Mouse (Mus musculus) midbrain, embryonic 12.5 days (tissue): Measurements from ENCODE around the gene Pcyt1a. TPM values are rescaled to one million over a fixed set of nuclear protein-coding genes. Genes with fewer than 3 reads are reported as not detected.

ENCODE experiments used
- ATAC-seq: fragments of 200-750 bp; cut with Nextera tagmentation; 2 replicates; pipeline ENCODE4 v1.8.0; 2017; ENCODE audit warnings: low read depth, moderate TSS enrichment, moderate library complexity; ENCODE audit not compliant: low FRiP score
- H3K27ac ChIP-seq: fragments of 300-500 bp; sonication (generic); replicated peaks from 2 replicates; pipeline ENCODE4 v1.5.1; 2016; ENCODE audit warnings: mild to moderate bottlenecking
- H3K27me3 ChIP-seq: fragments of 300-500 bp; sonication (generic); 2 replicates; pipeline ENCODE4 v1.6.1; 2016; ENCODE audit warnings: mild to moderate bottlenecking
- H3K36me3 ChIP-seq: fragments of 300-500 bp; sonication (generic); 2 replicates; pipeline ENCODE4 v1.6.1; 2016
- H3K4me1 ChIP-seq: fragments of 300-500 bp; sonication (generic); 2 replicates; pipeline ENCODE4 v1.6.1; 2016
- H3K4me2 ChIP-seq: fragments of 300-500 bp; sonication (generic); replicated peaks from 2 replicates; pipeline ENCODE4 v1.6.1; 2016; ENCODE audit warnings: mild to moderate bottlenecking, moderate library complexity
- H3K4me3 ChIP-seq: fragments of 300-500 bp; sonication (generic); 2 replicates; pipeline ENCODE4 v1.5.1; 2016; ENCODE audit warnings: mild to moderate bottlenecking
- H3K9ac ChIP-seq: fragments of 300-500 bp; sonication (generic); replicated peaks from 2 replicates; pipeline ENCODE4 v1.6.1; 2016; ENCODE audit warnings: mild to moderate bottlenecking, moderate library complexity
- H3K9me3 ChIP-seq: fragments of 300-500 bp; sonication (generic); 2 replicates; pipeline ENCODE4 v1.6.1; 2016; ENCODE audit warnings: mild to moderate bottlenecking
- WGBS: fragments of 180-500 bp; shearing (Covaris S2); methylation state at CpG from one replicate; pipeline ENCODE4 v1.1.7; 2016; 5-methylcytosine and 5-hydroxymethylcytosine counted together
- polyA plus RNA-seq: library from polyadenylated mRNA; unstranded; fragments of >200 nt; fragmentation: Nextera tagmentation; extraction: Ambion mirVana; gene quantifications from 2 replicates; pipeline ENCODE4 v1.2.1, GENCODE M21; 2016

The Pcyt1a gene
- polyA plus RNA-seq, 1 experiment from 2014 or later, result 46.0 TPM

DNA sequence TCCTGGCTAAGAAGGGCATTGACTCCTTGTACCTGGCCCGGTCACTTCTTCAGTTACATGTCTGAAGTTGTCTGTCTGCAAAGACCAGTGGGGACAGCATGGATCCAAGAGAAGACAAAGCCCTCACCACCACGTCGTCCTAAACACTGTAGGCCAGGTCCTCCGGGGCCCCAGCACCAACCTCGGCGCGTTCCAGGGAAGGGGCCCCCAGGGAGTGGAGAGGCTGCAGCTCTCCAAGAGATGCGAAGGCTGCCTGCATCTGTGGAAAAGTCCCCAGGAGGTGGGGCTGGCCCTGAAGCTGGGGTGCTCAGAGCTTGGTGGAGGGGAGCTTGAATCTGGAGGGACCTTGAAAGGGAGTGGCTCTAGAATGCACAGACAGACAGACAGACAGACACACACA is 75.6 kb downstream of the Pcyt1a start:
- H3K36me3 ChIP-seq, result no peaks in the 10 kb centered on the region
- no peak overlapping the region for H3K9ac ChIP-seq
- no peak overlapping the region for H3K4me3 ChIP-seq
- H3K27me3 ChIP-seq, result peaks cover 20% of the 10 kb centered on the region
- ATAC-seq, result no peak
- H3K4me2 ChIP-seq, result no peak overlapping the region
- 0 out of 2 replicates have a peak, but pooled peaks cover 2% of the 10 kb centered on the region for H3K4me1 ChIP-seq
- no peak overlapping the region for H3K27ac ChIP-seq
- no peaks in the 10 kb centered on the region for H3K9me3 ChIP-seq
- WGBS, result 77% methylated on average over 8 of the region's 8 CpGs

DNA sequence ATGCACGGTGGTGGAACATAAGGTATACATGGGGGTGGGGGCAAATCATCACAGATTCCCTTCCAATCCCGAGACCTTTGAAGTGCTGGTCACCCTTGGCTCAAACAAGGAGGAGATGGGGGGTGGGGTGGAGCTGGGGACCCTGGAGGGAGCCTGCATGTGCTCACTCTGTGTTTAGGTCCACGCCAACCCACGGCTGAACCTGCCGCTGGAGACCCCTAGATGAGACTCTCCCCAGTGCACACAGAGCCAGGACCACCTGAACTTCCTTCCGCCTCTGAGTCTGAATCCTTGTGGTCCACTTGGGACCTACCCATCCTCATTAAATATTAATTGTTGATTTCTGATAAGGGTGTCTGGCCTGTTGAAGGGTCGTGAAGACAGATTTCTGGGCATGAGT is 76.1 kb downstream of the Pcyt1a start:
- WGBS, result 78% methylated on average over 7 of the region's 7 CpGs

DNA sequence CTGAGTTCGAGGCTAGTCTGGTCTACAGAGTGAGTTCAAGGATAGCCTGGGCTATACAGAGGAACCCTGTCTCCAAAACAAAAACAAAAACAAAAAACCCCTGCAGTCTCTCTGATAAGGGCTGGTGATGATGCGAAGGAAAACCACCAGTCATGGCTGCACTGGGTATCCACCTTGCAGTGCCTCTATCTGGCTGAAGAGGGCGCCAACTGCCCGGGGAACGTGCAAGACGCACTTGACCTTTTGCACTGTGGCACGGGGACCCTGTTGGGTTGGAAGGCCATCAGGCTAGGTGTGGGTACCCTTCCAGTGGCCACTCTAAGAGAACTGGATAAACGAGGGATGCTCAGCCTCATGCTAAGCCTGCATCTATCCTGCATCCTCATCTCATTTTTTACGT is 76.7 kb downstream of the Pcyt1a start:
- Histone ChIP-seq H3K27ac (no peak overlapping the region), H3K27me3 (peaks cover 22% of the 10 kb centered on the region), H3K4me2 (no peak overlapping the region), H3K4me1 (0 out of 2 replicates have a peak, but pooled peaks cover 2% of the 10 kb centered on the region), H3K36me3 (no peaks in the 10 kb centered on the region), H3K9ac (no peak overlapping the region), H3K9me3 (no peaks in the 10 kb centered on the region), H3K4me3 (no peak overlapping the region)
- no peak; the same call in 1 of the 2 replicates for ATAC-seq
- 20% methylated on average over 9 of the region's 9 CpGs for WGBS

More for the DNA sequence above, 76.1 kb downstream of the Pcyt1a start:
- no peak for ATAC-seq
- Histone ChIP-seq H3K4me3 (no peak overlapping the region), H3K9me3 (no peaks in the 10 kb centered on the region), H3K27ac (no peak overlapping the region), H3K4me1 (0 out of 2 replicates have a peak, but pooled peaks cover 2% of the 10 kb centered on the region), H3K27me3 (peaks cover 22% of the 10 kb centered on the region), H3K9ac (no peak overlapping the region), H3K4me2 (no peak overlapping the region), H3K36me3 (no peaks in the 10 kb centered on the region)

DNA sequence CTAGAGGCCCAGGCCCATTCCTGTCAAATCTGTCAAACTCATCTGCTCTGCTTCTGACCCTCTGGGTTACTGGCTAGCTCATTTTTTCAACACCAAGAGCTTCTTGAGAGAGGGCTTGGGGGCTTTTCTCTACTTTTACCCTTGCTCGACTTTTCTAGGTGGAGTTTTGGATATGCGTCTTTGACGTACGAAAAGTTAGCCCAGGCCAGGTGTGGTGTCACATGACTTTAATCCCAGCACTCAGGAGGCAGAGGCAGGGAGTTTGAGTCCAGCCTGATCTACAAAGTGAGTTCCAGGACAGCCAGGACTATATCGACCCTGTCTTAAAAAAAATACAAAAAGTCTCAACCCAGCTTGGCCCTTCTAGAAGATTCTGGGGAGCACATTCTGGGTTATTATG is 77.3 kb downstream of the Pcyt1a start:
- no peak for ATAC-seq
- H3K4me2 ChIP-seq, result no peak overlapping the region
- 90% methylated on average over 5 of the region's 5 CpGs for WGBS
- H3K27ac ChIP-seq, result no peak overlapping the region
- 0 out of 2 replicates have a peak, but pooled peaks cover 2% of the 10 kb centered on the region for H3K4me1 ChIP-seq
- H3K9ac ChIP-seq, result no peak overlapping the region
- H3K27me3 ChIP-seq, result peaks cover 22% of the 10 kb centered on the region
- H3K36me3 ChIP-seq, result no peaks in the 10 kb centered on the region
- no peaks in the 10 kb centered on the region for H3K9me3 ChIP-seq
- no peak overlapping the region for H3K4me3 ChIP-seq

DNA sequence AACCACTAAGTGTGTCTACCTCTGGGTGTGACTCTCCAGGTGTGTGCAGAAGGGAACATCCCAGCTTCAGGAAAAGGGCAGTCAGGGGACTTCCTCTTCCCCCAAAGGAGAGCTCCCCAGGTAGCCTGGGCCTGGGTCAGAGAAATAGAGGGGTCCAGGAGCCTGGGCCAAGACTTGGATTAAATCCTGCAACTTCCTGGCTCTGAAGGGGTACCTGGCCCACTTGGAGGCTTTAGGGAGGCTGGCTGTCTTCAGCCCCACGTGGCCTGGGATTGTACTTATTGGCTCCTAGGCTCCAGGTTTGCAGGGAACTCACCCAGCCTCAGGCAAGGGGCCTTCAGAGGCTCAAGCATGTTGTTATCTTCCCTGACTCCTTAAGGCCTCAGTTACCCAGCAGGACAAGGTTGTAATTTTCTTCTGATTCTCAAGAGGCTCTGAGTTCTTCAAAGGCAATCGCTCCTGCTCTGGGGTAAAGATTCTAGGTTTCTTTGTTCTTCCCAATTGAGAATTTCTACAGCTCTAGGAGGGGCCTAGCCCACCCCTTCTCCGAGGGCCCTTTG is 77.9 kb downstream of the Pcyt1a start:
- WGBS, result 40% methylated on average over 3 of the region's 3 CpGs
- H3K9ac ChIP-seq, result no peak overlapping the region
- H3K27me3 ChIP-seq, result peaks cover 19% of the 10 kb centered on the region
- H3K27ac ChIP-seq, result peak overlapping the region; percentile 1; the same call in 1 of the 2 replicates
- no peaks in the 10 kb centered on the region for H3K9me3 ChIP-seq
- no peaks in the 10 kb centered on the region for H3K36me3 ChIP-seq
- no peak overlapping the region for H3K4me3 ChIP-seq
- no peak for ATAC-seq
- 0 out of 2 replicates have a peak, but pooled peaks cover 2% of the 10 kb centered on the region for H3K4me1 ChIP-seq
- no peak overlapping the region for H3K4me2 ChIP-seq

DNA sequence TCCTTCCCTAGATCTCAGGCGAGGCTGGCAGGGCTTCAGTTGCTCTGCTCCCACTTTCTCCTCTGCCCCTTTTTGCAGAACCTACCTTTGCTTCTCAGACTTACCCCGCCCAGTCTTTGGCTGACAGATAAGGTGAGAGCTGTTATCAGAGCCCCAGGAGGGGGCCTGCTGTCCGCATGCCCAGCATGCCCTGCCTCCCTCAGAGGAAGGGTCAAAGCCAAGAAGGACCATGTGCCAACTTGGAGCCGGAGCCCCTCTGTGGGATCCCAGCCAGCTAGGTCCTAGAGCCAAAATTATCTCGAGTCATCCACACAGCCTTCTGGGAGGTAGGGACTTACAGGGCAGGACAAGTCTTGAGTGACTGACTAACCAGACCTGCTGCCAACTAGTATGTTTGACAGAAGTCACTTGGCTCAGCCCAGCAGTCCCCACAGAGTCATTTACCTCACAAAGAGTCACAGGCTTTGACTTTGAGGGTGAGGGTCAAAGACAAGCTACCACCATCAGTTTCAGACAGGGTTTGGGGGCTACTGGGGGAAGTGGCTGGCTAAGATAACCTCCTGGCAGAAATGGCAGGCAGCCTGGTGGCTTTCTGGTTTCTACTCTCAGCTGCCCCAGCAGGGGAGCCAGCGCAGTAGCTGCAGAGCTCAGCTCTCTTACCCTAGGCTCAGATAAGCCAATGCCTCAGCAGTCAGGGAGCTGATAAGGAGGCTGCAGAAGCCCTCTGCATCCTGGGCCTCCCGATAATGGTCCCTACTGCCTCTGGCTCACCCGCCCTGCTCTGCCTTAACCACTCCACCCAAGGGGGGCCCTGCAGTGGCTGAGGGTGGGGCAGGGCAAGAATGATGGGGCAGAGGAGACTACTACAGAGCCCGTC is 78.6 kb downstream of the Pcyt1a start:
- Histone ChIP-seq H3K4me3 (no peak overlapping the region), H3K9ac (no peak overlapping the region), H3K4me2 (no peak overlapping the region), H3K27me3 (peaks cover 16% of the 10 kb centered on the region), H3K4me1 (peaks cover 2% of the 10 kb centered on the region; the same call in 1 of the 2 replicates), H3K36me3 (no peaks in the 10 kb centered on the region), H3K27ac (peak overlapping the region; percentile 1; the same call in 1 of the 2 replicates), H3K9me3 (no peaks in the 10 kb centered on the region)
- 64% methylated on average over 9 of the region's 9 CpGs for WGBS
- no peak for ATAC-seq

DNA sequence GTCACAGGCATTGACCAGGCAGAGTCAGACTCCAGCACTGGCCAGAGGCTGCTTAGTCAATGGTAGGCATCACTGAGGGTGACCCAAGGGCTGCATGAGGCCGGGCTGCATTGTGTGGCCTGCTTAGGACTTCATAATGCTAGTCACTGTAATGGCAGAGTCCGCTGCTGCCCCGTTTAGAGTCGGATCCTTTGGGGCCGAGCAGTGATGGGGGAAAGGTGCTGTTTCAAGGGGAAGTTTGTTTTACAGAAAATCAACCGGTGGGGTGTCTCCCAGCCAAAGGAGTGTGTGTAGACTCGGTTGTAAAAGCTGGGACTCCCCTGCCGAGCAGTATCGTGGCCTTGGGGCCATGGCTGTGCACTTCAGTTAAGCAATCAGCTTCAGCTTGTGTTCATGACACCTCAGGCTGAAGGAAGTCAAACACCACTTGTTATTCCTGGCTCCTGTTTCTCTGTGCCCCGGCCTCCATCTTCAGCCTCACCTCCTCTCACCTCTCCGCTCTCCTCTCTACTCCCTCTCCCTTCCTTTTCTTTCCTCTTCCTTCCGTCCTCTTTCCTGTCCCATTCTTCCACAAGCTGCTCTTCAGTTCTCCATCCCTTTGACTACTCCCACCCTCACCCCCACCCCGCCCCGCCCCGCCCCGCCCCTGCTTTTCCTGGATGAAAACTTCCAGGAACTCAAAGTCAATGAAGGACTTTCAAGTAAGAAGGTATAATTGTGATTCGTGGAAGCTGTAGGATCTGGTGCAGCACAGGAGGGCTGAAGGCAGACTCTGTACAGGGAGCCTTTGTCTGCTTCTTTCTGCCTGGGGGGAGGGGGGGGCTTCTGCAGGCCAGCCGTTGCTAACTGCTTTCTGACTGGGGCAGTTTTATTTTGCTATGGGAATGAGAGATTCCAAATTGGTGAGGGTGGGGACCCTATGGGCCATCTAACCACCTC is 79.9 kb downstream of the Pcyt1a start:
- H3K4me3 ChIP-seq, result no peak overlapping the region
- H3K4me2 ChIP-seq, result no peak overlapping the region
- no peak overlapping the region for H3K27ac ChIP-seq
- ATAC-seq, result no peak
- H3K27me3 ChIP-seq, result peaks cover 16% of the 10 kb centered on the region
- H3K9me3 ChIP-seq, result no peaks in the 10 kb centered on the region
- H3K36me3 ChIP-seq, result no peaks in the 10 kb centered on the region
- WGBS, result 75% methylated on average over 18 of the region's 18 CpGs
- H3K9ac ChIP-seq, result no peak overlapping the region
- peaks cover 9% of the 10 kb centered on the region for H3K4me1 ChIP-seq

DNA sequence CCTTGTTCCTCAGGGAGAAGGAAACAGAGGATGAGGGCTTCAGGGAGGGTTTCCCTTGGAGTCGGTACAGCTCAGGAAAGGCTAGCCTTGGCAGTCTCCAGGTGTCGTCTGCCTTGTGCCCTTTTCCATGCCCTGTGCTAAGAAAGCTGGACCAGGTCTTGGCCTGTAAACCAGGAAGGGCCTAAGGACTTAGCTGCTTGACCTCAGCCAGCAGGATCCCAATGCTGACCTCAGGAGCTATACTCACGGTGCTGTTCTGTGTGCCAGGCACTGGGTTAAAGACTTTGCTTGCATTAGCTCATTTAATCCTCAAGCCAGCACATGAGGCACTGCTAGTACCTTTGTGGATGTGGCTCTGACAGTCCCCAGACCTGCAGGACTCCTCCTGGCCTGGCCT is 80.6 kb downstream of the Pcyt1a start:
- WGBS, result 83% methylated on average over 3 of the region's 3 CpGs
- peaks cover 14% of the 10 kb centered on the region for H3K4me1 ChIP-seq
- no peak for ATAC-seq
- H3K27me3 ChIP-seq, result peaks cover 9% of the 10 kb centered on the region
- H3K9ac ChIP-seq, result no peak overlapping the region
- H3K4me3 ChIP-seq, result no peak overlapping the region
- H3K36me3 ChIP-seq, result no peaks in the 10 kb centered on the region
- no peaks in the 10 kb centered on the region for H3K9me3 ChIP-seq
- H3K27ac ChIP-seq, result no peak overlapping the region
- H3K4me2 ChIP-seq, result no peak overlapping the region

DNA sequence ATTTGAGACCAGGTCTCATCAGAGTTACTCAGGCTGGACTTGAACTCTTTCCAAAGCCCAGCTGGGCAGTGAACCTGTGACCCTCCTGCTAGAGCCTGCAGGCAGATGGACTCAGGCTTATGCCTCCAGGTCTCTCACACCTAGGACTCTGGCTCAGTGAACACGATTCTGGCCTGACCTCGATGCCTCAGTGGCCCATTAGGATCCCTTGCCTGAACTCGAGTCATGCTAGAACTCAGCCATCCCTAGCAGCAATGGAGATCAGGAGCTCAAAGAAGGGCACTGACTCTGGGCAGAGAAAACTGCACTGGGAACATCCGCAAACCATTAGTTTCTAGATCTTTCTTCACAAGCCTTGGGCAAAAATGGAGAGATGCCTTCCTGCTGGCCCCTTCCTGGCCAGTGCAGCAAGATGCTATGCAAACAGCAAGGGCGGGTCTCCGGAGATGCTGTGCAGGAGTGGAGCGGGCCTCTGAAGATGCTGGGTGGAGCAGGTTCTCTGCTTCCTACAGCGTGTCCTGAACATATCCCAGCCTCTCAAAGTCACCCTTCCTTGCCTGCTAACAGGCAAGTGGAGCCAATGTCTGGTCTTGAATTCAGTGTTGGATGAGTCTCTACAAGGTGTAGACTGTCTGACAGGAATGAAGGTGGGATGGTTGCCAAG is 81.2 kb downstream of the Pcyt1a start:
- Histone ChIP-seq H3K27ac (no peak overlapping the region), H3K4me1 (peaks cover 16% of the 10 kb centered on the region), H3K9ac (no peak overlapping the region)

DNA sequence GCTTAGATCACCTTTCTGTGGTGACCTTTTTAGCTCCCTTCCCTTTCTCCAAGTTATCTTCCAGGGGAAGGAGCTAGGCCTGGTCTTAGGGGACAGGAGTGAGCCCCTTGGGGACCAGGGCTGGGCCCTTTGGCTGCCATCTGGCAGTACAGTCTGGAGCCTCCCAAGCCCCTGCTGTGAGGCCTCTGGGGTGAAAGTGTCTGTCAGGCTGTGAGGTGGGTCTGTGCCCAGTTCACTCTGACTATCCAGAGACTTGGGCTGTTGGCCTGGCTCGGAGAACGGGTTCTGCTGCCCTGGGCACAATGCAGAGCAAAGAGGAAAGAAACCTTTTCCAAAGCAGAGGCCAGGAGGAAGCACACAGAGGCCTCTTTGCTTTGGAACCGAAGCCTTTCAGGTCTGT is 82.2 kb downstream of the Pcyt1a start:
- WGBS, result 82% methylated on average over 3 of the region's 3 CpGs
- H3K4me1 ChIP-seq, result peaks cover 16% of the 10 kb centered on the region
- no peak overlapping the region for H3K9ac ChIP-seq

More for the DNA sequence above, 81.2 kb downstream of the Pcyt1a start:
- Histone ChIP-seq H3K4me3 (no peak overlapping the region), H3K9me3 (no peaks in the 10 kb centered on the region), H3K36me3 (no peaks in the 10 kb centered on the region), H3K4me2 (no peak overlapping the region), H3K27me3 (peaks cover 9% of the 10 kb centered on the region)
- WGBS, result 91% methylated on average over 8 of the region's 8 CpGs
- no peak for ATAC-seq

DNA sequence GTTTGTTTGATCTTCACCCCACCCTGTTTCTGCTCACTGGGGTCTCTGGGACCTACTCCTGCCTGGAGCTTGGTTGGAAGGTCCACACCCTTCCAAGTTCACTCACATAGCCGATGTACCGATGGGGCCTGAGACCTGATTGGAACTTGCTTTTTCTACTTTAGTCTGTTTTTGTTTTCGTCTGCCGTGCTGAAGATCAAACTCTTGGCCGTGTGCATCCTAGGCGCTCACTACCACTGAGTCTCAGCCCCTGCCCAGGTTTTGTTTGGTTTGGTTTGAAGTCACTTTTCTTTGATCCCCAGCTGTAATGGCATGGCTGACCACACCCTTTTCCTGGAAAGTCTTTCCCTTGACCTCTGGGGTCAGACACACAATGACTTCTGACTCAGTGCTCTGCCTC is 82.7 kb downstream of the Pcyt1a start:
- Histone ChIP-seq H3K4me2 (no peak overlapping the region), H3K9ac (no peak overlapping the region), H3K27ac (no peak overlapping the region; the same call in 1 of the 2 replicates), H3K4me3 (no peak overlapping the region), H3K9me3 (no peaks in the 10 kb centered on the region), H3K4me1 (peaks cover 16% of the 10 kb centered on the region), H3K36me3 (no peaks in the 10 kb centered on the region), H3K27me3 (peaks cover 9% of the 10 kb centered on the region)
- ATAC-seq, result no peak
- WGBS, result 93% methylated on average over 6 of the region's 6 CpGs

More for the DNA sequence above, 82.2 kb downstream of the Pcyt1a start:
- Histone ChIP-seq H3K36me3 (no peaks in the 10 kb centered on the region), H3K9me3 (no peaks in the 10 kb centered on the region), H3K4me2 (no peak overlapping the region), H3K4me3 (no peak overlapping the region), H3K27ac (no peak overlapping the region; the same call in 1 of the 2 replicates), H3K27me3 (peaks cover 9% of the 10 kb centered on the region)
- no peak for ATAC-seq
